10 mouse cellular contexts compared by ENCODE assay signal in genomic region chr5:148165111-148165510, GRCm38 (mm10).
"Had no signal": no experiment of that assay in that cellular context is flagged by ENCODE, and none has a peak within 500 bp of the region (broad histone marks: within the 10 kb centered on the region; RNA-seq: fewer than 3 reads in every experiment).

No protein-coding gene starts in this region.

- DNase-seq: retina, postnatal 1 day; right cerebral cortex, postnatal 14 days; right cerebral cortex, postnatal 25 days; spleen, adult 18-20 months; thymus, adult 18-20 months; thymus, adult 2 months; thymus, postnatal 14 days; thymus, postnatal 25 days; thymus, postnatal 36 days; thymus, postnatal 4 days had no signal
